Mouse (Mus musculus): ENCODE results near the gene Trpc1. TPM values are rescaled to one million over a fixed set of nuclear protein-coding genes. Genes with fewer than 3 reads are reported as not detected.
A peak's percentile ranks its signal among the peaks of the same experiment; 100 is the strongest.

Gene Trpc1
- polyA plus RNA-seq, 1 experiment from 2014 or later, result 12.3 TPM

GRCm38 (mm10) chr9:95704078-95704477 is 46.1 kb downstream of the Trpc1 start:
- Histone ChIP-seq H3K4me3 (replicated peaks; ENCODE audit: low read length) (no peak overlapping the region), H3K4me2 (replicated peaks) (no peak overlapping the region), H3K27ac (no peak overlapping the region), H3K9me3 (ENCODE audit: control insufficient read depth, low read length) (no peaks in the 10 kb centered on the region), H3K9ac (no peak overlapping the region), H3K4me1 (replicated peaks; ENCODE audit: control insufficient read depth, insufficient read depth, low read length) (no peaks in the 10 kb centered on the region), H3K27me3 (ENCODE audit: control insufficient read depth, insufficient read depth, low read length) (no peaks in the 10 kb centered on the region), H3K36me3 (replicated peaks; ENCODE audit: control insufficient read depth, insufficient read depth) (peaks cover 19% of the 10 kb centered on the region)
- DNase-seq (ENCODE audit: low spot score), result no peak
- WGBS, result 85% methylated on average over 3 of the region's 3 CpGs
- ATAC-seq (ENCODE audit: low FRiP score), result no peak

GRCm38 (mm10) chr9:95699273-95699672 is 50.9 kb downstream of the Trpc1 start:
- ATAC-seq (ENCODE audit: low FRiP score) (no peak), DNase-seq (ENCODE audit: low spot score) (no peak)
- 71% methylated on average over 4 of the region's 4 CpGs for whole genome bisulfite sequencing
- Histone ChIP-seq H3K27ac (no peak overlapping the region), H3K27me3 (ENCODE audit: control insufficient read depth, insufficient read depth, low read length) (no peaks in the 10 kb centered on the region), H3K4me2 (replicated peaks) (no peak overlapping the region), H3K4me3 (replicated peaks; ENCODE audit: low read length) (no peak overlapping the region), H3K4me1 (replicated peaks; ENCODE audit: control insufficient read depth, insufficient read depth, low read length) (no peaks in the 10 kb centered on the region), H3K9ac (no peak overlapping the region), H3K9me3 (ENCODE audit: control insufficient read depth, low read length) (no peaks in the 10 kb centered on the region), H3K36me3 (replicated peaks; ENCODE audit: control insufficient read depth, insufficient read depth) (no peaks in the 10 kb centered on the region)

- WGBS, result 57% methylated on average over 2 of the region's 2 CpGs
- Histone ChIP-seq H3K36me3 (replicated peaks; ENCODE audit: control insufficient read depth, insufficient read depth) (no peaks in the 10 kb centered on the region), H3K4me2 (replicated peaks) (no peak overlapping the region), H3K27ac (no peak overlapping the region), H3K4me3 (replicated peaks; ENCODE audit: low read length) (no peak overlapping the region), H3K27me3 (ENCODE audit: control insufficient read depth, insufficient read depth, low read length) (no peaks in the 10 kb centered on the region), H3K4me1 (replicated peaks; ENCODE audit: control insufficient read depth, insufficient read depth, low read length) (no peaks in the 10 kb centered on the region), H3K9ac (no peak overlapping the region), H3K9me3 (ENCODE audit: control insufficient read depth, low read length) (no peaks in the 10 kb centered on the region)
- no peak for ATAC-seq (ENCODE audit: low FRiP score)
- DNase-seq (ENCODE audit: low spot score), result peak; percentile 52
Measured at GRCm38 (mm10) chr9:95697808-95698207, 52.4 kb downstream of the Trpc1 start.

- H3K9ac ChIP-seq, result no peak overlapping the region
- WGBS, result 78% methylated on average over 6 of the region's 6 CpGs
Measured at GRCm38 (mm10) chr9:95696581-95696980, 53.6 kb downstream of the Trpc1 start.

GRCm38 (mm10) chr9:95695023-95695422 is 55.2 kb downstream of the Trpc1 start:
- DNase-seq (ENCODE audit: low spot score) (no peak), ATAC-seq (ENCODE audit: low FRiP score) (no peak)
- no peaks in the 10 kb centered on the region for H3K27me3 ChIP-seq (ENCODE audit: control insufficient read depth, insufficient read depth, low read length)
- H3K4me1 ChIP-seq (replicated peaks; ENCODE audit: control insufficient read depth, insufficient read depth, low read length), result no peaks in the 10 kb centered on the region
- no peaks in the 10 kb centered on the region for H3K36me3 ChIP-seq (replicated peaks; ENCODE audit: control insufficient read depth, insufficient read depth)
- no peak overlapping the region for H3K4me3 ChIP-seq (replicated peaks; ENCODE audit: low read length)
- H3K27ac ChIP-seq, result no peak overlapping the region
- no peak overlapping the region for H3K9ac ChIP-seq
- H3K4me2 ChIP-seq (replicated peaks), result no peak overlapping the region
- 93% methylated on average over 15 of the region's 15 CpGs for WGBS
- H3K9me3 ChIP-seq (ENCODE audit: control insufficient read depth, low read length), result no peaks in the 10 kb centered on the region

More at GRCm38 (mm10) chr9:95696581-95696980, 53.6 kb downstream of the Trpc1 start:
- H3K27me3 ChIP-seq (ENCODE audit: control insufficient read depth, insufficient read depth, low read length), result no peaks in the 10 kb centered on the region
- H3K27ac ChIP-seq, result no peak overlapping the region
- no peaks in the 10 kb centered on the region for H3K9me3 ChIP-seq (ENCODE audit: control insufficient read depth, low read length)
- H3K4me3 ChIP-seq (replicated peaks; ENCODE audit: low read length), result no peak overlapping the region
- DNase-seq (ENCODE audit: low spot score) (no peak), ATAC-seq (ENCODE audit: low FRiP score) (no peak)
- H3K4me1 ChIP-seq (replicated peaks; ENCODE audit: control insufficient read depth, insufficient read depth, low read length), result no peaks in the 10 kb centered on the region
- no peak overlapping the region for H3K4me2 ChIP-seq (replicated peaks)
- no peaks in the 10 kb centered on the region for H3K36me3 ChIP-seq (replicated peaks; ENCODE audit: control insufficient read depth, insufficient read depth)

- 85% methylated on average over 12 of the region's 12 CpGs for WGBS
- no peak overlapping the region for H3K4me2 ChIP-seq (replicated peaks)
- no peak overlapping the region for H3K27ac ChIP-seq
- H3K27me3 ChIP-seq (ENCODE audit: control insufficient read depth, insufficient read depth, low read length), result no peaks in the 10 kb centered on the region
- H3K36me3 ChIP-seq (replicated peaks; ENCODE audit: control insufficient read depth, insufficient read depth), result no peaks in the 10 kb centered on the region
- no peaks in the 10 kb centered on the region for H3K4me1 ChIP-seq (replicated peaks; ENCODE audit: control insufficient read depth, insufficient read depth, low read length)
- ATAC-seq (ENCODE audit: low FRiP score) (no peak), DNase-seq (ENCODE audit: low spot score) (no peak)
- H3K9me3 ChIP-seq (ENCODE audit: control insufficient read depth, low read length), result no peaks in the 10 kb centered on the region
- no peak overlapping the region for H3K4me3 ChIP-seq (replicated peaks; ENCODE audit: low read length)
- H3K9ac ChIP-seq, result no peak overlapping the region
Measured at GRCm38 (mm10) chr9:95694526-95694925, 55.6 kb downstream of the Trpc1 start.

- Histone ChIP-seq H3K27ac (no peak overlapping the region), H3K4me3 (replicated peaks; ENCODE audit: low read length) (no peak overlapping the region), H3K27me3 (ENCODE audit: control insufficient read depth, insufficient read depth, low read length) (no peaks in the 10 kb centered on the region), H3K36me3 (replicated peaks; ENCODE audit: control insufficient read depth, insufficient read depth) (no peaks in the 10 kb centered on the region), H3K4me2 (replicated peaks) (no peak overlapping the region), H3K9ac (no peak overlapping the region), H3K4me1 (replicated peaks; ENCODE audit: control insufficient read depth, insufficient read depth, low read length) (no peaks in the 10 kb centered on the region), H3K9me3 (ENCODE audit: control insufficient read depth, low read length) (no peaks in the 10 kb centered on the region)
- no peak for DNase-seq (ENCODE audit: low spot score)
- ATAC-seq (ENCODE audit: low FRiP score), result no peak
- WGBS, result 88% methylated on average over 11 of the region's 11 CpGs
Measured at GRCm38 (mm10) chr9:95693528-95694100, 56.6 kb downstream of the Trpc1 start.

GRCm38 (mm10) chr9:95692823-95693222 is 57.4 kb downstream of the Trpc1 start:
- no peak for DNase-seq (ENCODE audit: low spot score)

GRCm38 (mm10) chr9:95688064-95688463 is 62.1 kb downstream of the Trpc1 start:
- ATAC-seq (ENCODE audit: low FRiP score) (no peak), DNase-seq (ENCODE audit: low spot score) (no peak)
- no peak overlapping the region for H3K27ac ChIP-seq
- no peak overlapping the region for H3K9ac ChIP-seq
- no peaks in the 10 kb centered on the region for H3K36me3 ChIP-seq (replicated peaks; ENCODE audit: control insufficient read depth, insufficient read depth)
- H3K4me3 ChIP-seq (replicated peaks; ENCODE audit: low read length), result no peak overlapping the region
- 63% methylated on average over 3 of the region's 3 CpGs for WGBS
- H3K4me1 ChIP-seq (replicated peaks; ENCODE audit: control insufficient read depth, insufficient read depth, low read length), result no peaks in the 10 kb centered on the region
- H3K9me3 ChIP-seq (ENCODE audit: control insufficient read depth, low read length), result no peaks in the 10 kb centered on the region
- no peak overlapping the region for H3K4me2 ChIP-seq (replicated peaks)
- no peaks in the 10 kb centered on the region for H3K27me3 ChIP-seq (ENCODE audit: control insufficient read depth, insufficient read depth, low read length)

More at GRCm38 (mm10) chr9:95692823-95693222, 57.4 kb downstream of the Trpc1 start:
- Histone ChIP-seq H3K4me2 (replicated peaks) (no peak overlapping the region), H3K4me1 (replicated peaks; ENCODE audit: control insufficient read depth, insufficient read depth, low read length) (no peaks in the 10 kb centered on the region), H3K4me3 (replicated peaks; ENCODE audit: low read length) (no peak overlapping the region), H3K9ac (no peak overlapping the region), H3K9me3 (ENCODE audit: control insufficient read depth, low read length) (no peaks in the 10 kb centered on the region), H3K27ac (no peak overlapping the region), H3K36me3 (replicated peaks; ENCODE audit: control insufficient read depth, insufficient read depth) (no peaks in the 10 kb centered on the region), H3K27me3 (ENCODE audit: control insufficient read depth, insufficient read depth, low read length) (no peaks in the 10 kb centered on the region)
- WGBS, result 67% methylated on average over 8 of the region's 8 CpGs
- ATAC-seq (ENCODE audit: low FRiP score), result no peak

Data from hindbrain, embryonic 14.5 days (tissue).